Mouse (Mus musculus) CH12.LX (cell line): Measurements from ENCODE around the gene Zfand6. TPM values are rescaled to one million over a fixed set of nuclear protein-coding genes. Genes with fewer than 3 reads are reported as not detected.

ENCODE experiments used
- DNase-seq: peaks from one replicate; pipeline ENCODE4 v3.0.0-alpha.2; 2013; ENCODE audit errors: extremely low read depth
- H3K27ac ChIP-seq: 2 replicates; pipeline ENCODE4 v1.5.1; 2012; ENCODE audit warnings: low read depth, mild to moderate bottlenecking, control low read depth, moderate library complexity; ENCODE audit not compliant: insufficient read depth
- H3K27me3 ChIP-seq: replicated peaks from 2 replicates; pipeline ENCODE3; 2012; ENCODE audit warnings: inconsistent platforms
- H3K36me3 ChIP-seq, 2 experiments: replicated peaks in 1 of 2; 2 replicates each; pipeline versions ENCODE3 to v1.6.1; 2012; ENCODE audit warnings: inconsistent platforms in 1 of 2, low read length in 1 of 2, mild to moderate bottlenecking in 1 of 2, mixed read lengths in 1 of 2, moderate library complexity in 1 of 2; ENCODE audit not compliant: control insufficient read depth in 1 of 2, insufficient read depth in 1 of 2
- H3K4me1 ChIP-seq, 2 experiments: 2 replicates each; pipeline ENCODE4 v1.6.1; 2012; ENCODE audit warnings: inconsistent platforms in 1 of 2, moderate library complexity in 1 of 2; ENCODE audit not compliant: insufficient read depth in 2 of 2, control insufficient read depth in 1 of 2
- H3K4me2 ChIP-seq: 2 replicates; pipeline ENCODE4 v1.6.1; 2012; ENCODE audit warnings: low read depth, mild to moderate bottlenecking, control low read depth; ENCODE audit not compliant: poor library complexity, insufficient read depth, severe bottlenecking
- H3K4me3 ChIP-seq, 3 experiments: fragments of 150-350 bp in 1 of 3; sonication (generic) in 1 of 3; replicated peaks in 1 of 3; 2 replicates each; pipeline versions ENCODE3 to v1.5.1; 2011 to 2012; ENCODE audit warnings: low read depth in 2 of 3, low read length in 2 of 3, mild to moderate bottlenecking in 2 of 3, moderate library complexity in 2 of 3, control low read depth in 1 of 3, improper control_type of control experiment in 1 of 3, inconsistent platforms in 1 of 3, mixed read lengths in 1 of 3; ENCODE audit not compliant: poor library complexity in 1 of 3
- H3K79me2 ChIP-seq: replicated peaks from 2 replicates; pipeline ENCODE4 v1.6.1; 2012; ENCODE audit warnings: mild to moderate bottlenecking, moderate library complexity; ENCODE audit not compliant: control insufficient read depth, poor library complexity, insufficient read depth, severe bottlenecking; ENCODE audit errors: extremely low read depth
- H3K9ac ChIP-seq: 2 replicates; pipeline ENCODE4 v1.6.1; 2012; ENCODE audit warnings: low read depth, mild to moderate bottlenecking, control low read depth, moderate library complexity; ENCODE audit not compliant: insufficient read depth
- H3K9me3 ChIP-seq: replicated peaks from 2 replicates; pipeline ENCODE3; 2012; ENCODE audit warnings: low read length, inconsistent platforms, mixed read lengths
- CHD2 ChIP-seq: IDR thresholded peaks from 2 replicates; pipeline ENCODE4 v1.6.1; 2011; ENCODE audit warnings: low read length, improper control_type of control experiment
- E2F4 ChIP-seq: IDR thresholded peaks from 2 replicates; pipeline ENCODE4 v1.6.1; 2011; ENCODE audit warnings: low read depth, low read length, improper control_type of control experiment; ENCODE audit not compliant: insufficient replicate concordance
- ETS1 ChIP-seq: conservative IDR thresholded peaks from 2 replicates; pipeline ENCODE4 v1.6.1; 2012; ENCODE audit warnings: low read depth, mild to moderate bottlenecking, inconsistent platforms, low read length, improper control_type of control experiment, moderate library complexity
- HCFC1 ChIP-seq: IDR thresholded peaks from 2 replicates; pipeline ENCODE4 v1.6.1; 2012; ENCODE audit warnings: low read depth, mild to moderate bottlenecking, inconsistent platforms, low read length, improper control_type of control experiment
- KAT2A ChIP-seq: IDR thresholded peaks from 2 replicates; pipeline ENCODE4 v1.6.1; 2012; ENCODE audit warnings: low read length, improper control_type of control experiment, inconsistent platforms; ENCODE audit not compliant: insufficient replicate concordance
- MAFK ChIP-seq: IDR thresholded peaks from 2 replicates; pipeline ENCODE4 v1.6.1; 2011; ENCODE audit warnings: low read length, improper control_type of control experiment; ENCODE audit not compliant: insufficient replicate concordance
- MAX ChIP-seq: IDR thresholded peaks from 2 replicates; pipeline ENCODE4 v1.6.1; 2011; ENCODE audit warnings: low read length, improper control_type of control experiment
- MAZ ChIP-seq: IDR thresholded peaks from 2 replicates; pipeline ENCODE4 v1.6.1; 2012; ENCODE audit warnings: low read depth, mild to moderate bottlenecking, inconsistent platforms, low read length, improper control_type of control experiment, moderate library complexity
- MEF2A ChIP-seq: IDR thresholded peaks from 2 replicates; pipeline ENCODE4 v1.6.1; 2014; ENCODE audit warnings: low read depth, mild to moderate bottlenecking, inconsistent platforms, low read length, improper control_type of control experiment, borderline replicate concordance
- MYC ChIP-seq: IDR thresholded peaks from 2 replicates; pipeline ENCODE4 v1.6.1; 2011; ENCODE audit warnings: low read depth, mild to moderate bottlenecking, improper control_type of control experiment, low read length
- NRF1 ChIP-seq: IDR thresholded peaks from 2 replicates; pipeline ENCODE4 v1.6.1; 2014; ENCODE audit warnings: low read depth, mild to moderate bottlenecking, inconsistent platforms, low read length, improper control_type of control experiment, moderate library complexity
- PAX5 ChIP-seq: IDR thresholded peaks from 2 replicates; pipeline ENCODE4 v1.6.1; 2012; ENCODE audit warnings: low read length, inconsistent platforms, mixed read lengths
- POLR2A ChIP-seq: IDR thresholded peaks from 2 replicates; pipeline ENCODE4 v1.6.1; 2011; ENCODE audit warnings: low read depth, mild to moderate bottlenecking, improper control_type of control experiment, low read length
- POLR2AphosphoS2 ChIP-seq: IDR thresholded peaks from 2 replicates; pipeline ENCODE4 v1.6.1; 2011; ENCODE audit warnings: low read depth, low read length, improper control_type of control experiment
- RCOR1 ChIP-seq: conservative IDR thresholded peaks from 2 replicates; pipeline ENCODE4 v1.6.1; 2012; ENCODE audit warnings: low read depth, mild to moderate bottlenecking, inconsistent platforms, low read length, improper control_type of control experiment
- SIN3A ChIP-seq: IDR thresholded peaks from 2 replicates; pipeline ENCODE4 v1.6.1; 2012; ENCODE audit warnings: low read length, improper control_type of control experiment, inconsistent platforms
- TBP ChIP-seq: conservative IDR thresholded peaks from 2 replicates; pipeline ENCODE4 v1.6.1; 2011; ENCODE audit warnings: low read depth, low read length, improper control_type of control experiment
- TCF12 ChIP-seq: IDR thresholded peaks from 2 replicates; pipeline ENCODE4 v1.6.1; 2014; ENCODE audit warnings: low read depth, mild to moderate bottlenecking, inconsistent platforms, low read length, improper control_type of control experiment
- USF1 ChIP-seq: IDR thresholded peaks from 2 replicates; pipeline ENCODE4 v1.6.1; 2014; ENCODE audit warnings: low read depth, mild to moderate bottlenecking, inconsistent platforms, low read length, improper control_type of control experiment
- USF2 ChIP-seq: conservative IDR thresholded peaks from 2 replicates; pipeline ENCODE4 v1.6.1; 2011; ENCODE audit warnings: low read depth, low read length, improper control_type of control experiment
- ZMIZ1 ChIP-seq: IDR thresholded peaks from 2 replicates; pipeline ENCODE4 v1.6.1; 2012; ENCODE audit warnings: low read depth, mild to moderate bottlenecking, inconsistent platforms, low read length, improper control_type of control experiment
- ZNF384 ChIP-seq: IDR thresholded peaks from 2 replicates; pipeline ENCODE4 v1.6.1; 2012; ENCODE audit warnings: low read depth, low read length, improper control_type of control experiment, inconsistent platforms
- dilution Hi-C: fragments of 300-500 bp; cut with MboI; formaldehyde crosslinking; loops from 2 replicates; pipeline ENCODE4 v1.14.3; 2020; ENCODE audit warnings: low sequenced_read_pairs; ENCODE audit not compliant: extremely low pct_unique_long_range_greater_than_20kb, extremely low pct_ligation_motif_present
- in situ Hi-C: fragments of 300-500 bp; cut with MboI; formaldehyde crosslinking; loops from 3 replicates; pipeline ENCODE4 v1.14.3; 2019; ENCODE audit warnings: low sequenced_read_pairs, low pct_ligation_motif_present, low pct_unique_long_range_greater_than_20kb, mixed read lengths
- polyA plus RNA-seq: library from polyadenylated mRNA; unstranded; fragments of >175 nt; gene quantifications from 2 replicates; pipeline ENCODE4 v1.2.1, GENCODE M21; 2012; ENCODE audit warnings: low read depth; ENCODE audit not compliant: insufficient read length
- total RNA-seq, 2 experiments: library from RNA; depleted of rRNA; stranded (reverse); fragments of 300-350 nt in 1 of 2; fragments of >200 nt in 1 of 2; gene quantifications; 2 replicates each; pipeline ENCODE4 v1.2.3; 2012 to 2014

The Zfand6 gene
- total and polyA plus RNA-seq, 3 experiments, result 57.5 to 196 (median 78.0) TPM

- no peak for TF ChIP-seq MAZ
- TF ChIP-seq USF2, result no peak
- TF ChIP-seq POLR2A, result no peak
- no peak for TF ChIP-seq MAFK
- TF ChIP-seq RCOR1, result no peak
- TF ChIP-seq E2F4, result no peak
- TF ChIP-seq NRF1, result no peak
- no peak for TF ChIP-seq MYC
- TF ChIP-seq ZNF384, result no peak
- TF ChIP-seq POLR2AphosphoS2, result no peak
- TF ChIP-seq ZMIZ1, result no peak
- TF ChIP-seq ETS1, result no peak
- TF ChIP-seq, all 38 proteins: peak for 0
- peaks cover 0 to 4% of the 10 kb centered on the region in 2 experiments for H3K36me3 ChIP-seq
Measured at GRCm38 (mm10) chr7:84673103-84673502, 16.7 kb downstream of the Zfand6 start.

GRCm38 (mm10) chr7:84669554-84670152 is 20.1 kb downstream of the Zfand6 start:
- peaks cover 47% of the 10 kb centered on the region for H3K79me2 ChIP-seq
- no peak for DNase-seq
- H3K9ac ChIP-seq, result no peak overlapping the region
- H3K4me3 ChIP-seq, result no peak overlapping the region
- no peak overlapping the region for H3K4me2 ChIP-seq
- TF ChIP-seq ZNF384 (peak; percentile 72), TCF12 (no peak)
- no peak overlapping the region for H3K27ac ChIP-seq
- in situ Hi-C loops (no loop called here), dilution Hi-C loops (no loop called here)
- peaks cover 3 to 56% of the 10 kb centered on the region in 2 experiments; a peak in 3 of 4 replicates for H3K4me1 ChIP-seq
- H3K27me3 ChIP-seq, result no peaks in the 10 kb centered on the region
- peaks cover 0 to 13% of the 10 kb centered on the region in 2 experiments for H3K36me3 ChIP-seq
- no peaks in the 10 kb centered on the region for H3K9me3 ChIP-seq

More at GRCm38 (mm10) chr7:84673103-84673502, 16.7 kb downstream of the Zfand6 start:
- Histone ChIP-seq H3K79me2 (peaks cover 54% of the 10 kb centered on the region), H3K4me2 (no peak overlapping the region), H3K9ac (no peak overlapping the region), H3K4me3 (no peak overlapping the region), H3K9me3 (no peaks in the 10 kb centered on the region), H3K27ac (no peak overlapping the region), H3K27me3 (no peaks in the 10 kb centered on the region), H3K4me1 (peaks cover 3 to 81% of the 10 kb centered on the region in 2 experiments; a peak in 3 of 4 replicates)
- dilution Hi-C loops, result no loop called here
- in situ Hi-C loops, result no loop called here
- no peak for DNase-seq

- no peaks in the 10 kb centered on the region for H3K9me3 ChIP-seq
- H3K79me2 ChIP-seq, result peaks cover 49% of the 10 kb centered on the region
- DNase-seq, result no peak
- H3K9ac ChIP-seq, result no peak overlapping the region
- no peak overlapping the region for H3K27ac ChIP-seq
- H3K4me3 ChIP-seq, result no peak overlapping the region
- in situ Hi-C loops, result no loop called here
- H3K4me1 ChIP-seq, result peaks cover 0 to 42% of the 10 kb centered on the region in 2 experiments; a peak in 2 of 4 replicates
- H3K27me3 ChIP-seq, result no peaks in the 10 kb centered on the region
- no peak overlapping the region for H3K4me2 ChIP-seq
- TF ChIP-seq MYC (no peak), MAFK (no peak), MAX (no peak), ZNF384 (no peak), KAT2A (no peak), PAX5 (no peak), POLR2A (no peak), SIN3A (no peak), HCFC1 (no peak), MEF2A (no peak), USF1 (no peak), CHD2 (no peak), ZMIZ1 (no peak), TBP (no peak), NRF1 (no peak)
- TF ChIP-seq, all 38 proteins: peak for 0
- H3K36me3 ChIP-seq, result peaks cover 0 to 20% of the 10 kb centered on the region in 2 experiments
- dilution Hi-C loops, result no loop called here
Measured at GRCm38 (mm10) chr7:84667946-84668345, 21.8 kb downstream of the Zfand6 start.
